Mouse (Mus musculus): ENCODE results near the gene Rpp14. TPM values are rescaled to one million over a fixed set of nuclear protein-coding genes. Genes with fewer than 3 reads are reported as not detected.

Gene Rpp14
- polyA plus RNA-seq (2014; fragmentation: Illumina TruSeq; extraction: RNeasy Lipid Tissue Mini Kit (QIAGEN cat#74804); ENCODE audit: low read depth, low replicate concordance), result 89.6 TPM

DNA sequence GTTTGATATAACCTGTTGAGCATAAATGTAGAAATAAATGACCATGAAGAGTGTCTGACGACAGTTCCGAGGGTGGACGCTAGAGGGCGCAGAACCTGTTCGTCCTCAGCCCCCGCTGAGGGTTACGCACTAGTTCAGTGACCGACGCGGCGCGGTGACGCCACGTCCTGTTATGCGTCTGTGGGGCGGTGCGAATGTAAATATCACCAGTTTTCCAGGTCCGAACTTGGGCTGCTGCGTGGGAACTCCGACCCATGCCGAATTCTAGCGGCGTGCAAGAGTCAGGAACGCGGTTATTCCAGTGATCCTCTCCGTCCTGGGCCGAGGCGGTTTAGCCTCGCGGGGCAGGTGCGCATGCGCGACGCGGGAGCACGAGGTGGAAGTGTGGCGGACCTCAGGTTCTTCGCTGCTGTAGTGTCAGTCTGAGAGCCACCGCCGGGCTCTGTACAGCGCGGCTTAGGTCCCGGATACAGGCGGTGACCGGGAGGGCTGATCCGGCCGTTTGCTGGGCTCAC is at the start of gene Rpp14:
Gene Rpp14, plus strand, starts transcription at position 203 of the 515 bp plus-strand sequence.

DNA sequence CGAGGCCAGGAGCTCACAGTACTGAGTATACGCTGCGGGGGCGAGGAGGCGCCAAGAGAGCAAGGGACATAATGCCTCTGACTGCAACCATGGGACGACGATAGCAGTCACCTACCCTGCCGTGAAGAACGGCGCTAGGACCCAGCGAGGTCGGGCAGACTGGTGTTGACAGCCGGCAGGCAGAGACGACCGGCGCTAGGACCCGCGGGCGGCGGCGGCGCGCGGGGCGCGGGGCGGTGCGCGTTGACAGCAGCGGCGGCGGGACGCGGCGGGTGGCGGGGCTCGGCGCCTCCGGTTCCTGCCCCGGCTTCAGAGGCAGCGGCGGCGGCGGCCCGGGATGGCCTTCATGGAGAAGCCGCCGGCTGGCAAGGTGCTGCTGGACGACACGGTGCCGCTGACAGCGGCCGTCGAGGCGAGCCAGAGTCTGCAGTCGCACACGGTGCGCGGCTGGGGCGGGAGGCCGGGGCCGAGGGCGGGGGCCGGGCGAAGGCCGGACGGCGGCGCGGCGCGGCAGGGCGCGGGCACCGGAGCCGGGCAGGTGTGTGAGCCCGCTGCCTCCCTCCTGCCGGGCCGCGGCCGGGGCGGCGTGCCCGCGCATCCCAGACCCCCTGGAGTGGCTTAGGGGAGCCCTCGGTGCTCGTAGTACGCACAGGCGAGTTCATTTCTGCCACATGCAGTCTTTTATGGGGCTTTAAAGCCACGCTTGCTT is 18.0 kb downstream of the Rpp14 start, which contains the start of gene Pxk:
Gene Pxk, plus strand, starts transcription at position 234 of the 709 bp plus-strand sequence.

Other genes starting within 250 kb of the Rpp14 start
- not detected for gene Gm45521, start 123.1 kb upstream of the Rpp14 start, polyA plus RNA-seq (2014; fragmentation: Illumina TruSeq; extraction: RNeasy Lipid Tissue Mini Kit (QIAGEN cat#74804); ENCODE audit: low read depth, low replicate concordance)
- 0.41 TPM for gene Dnase1l3, start 85.8 kb upstream of the Rpp14 start, polyA plus RNA-seq (2014; fragmentation: Illumina TruSeq; extraction: RNeasy Lipid Tissue Mini Kit (QIAGEN cat#74804); ENCODE audit: low read depth, low replicate concordance)
- 67.3 TPM for gene Abhd6, start 77.5 kb upstream of the Rpp14 start, polyA plus RNA-seq (2014; fragmentation: Illumina TruSeq; extraction: RNeasy Lipid Tissue Mini Kit (QIAGEN cat#74804); ENCODE audit: low read depth, low replicate concordance)
- 48.3 TPM for gene Pxk, start 17.8 kb downstream of the Rpp14 start, polyA plus RNA-seq (2014; fragmentation: Illumina TruSeq; extraction: RNeasy Lipid Tissue Mini Kit (QIAGEN cat#74804); ENCODE audit: low read depth, low replicate concordance)
- 413 TPM for gene Pdhb, start 92.7 kb downstream of the Rpp14 start, polyA plus RNA-seq (2014; fragmentation: Illumina TruSeq; extraction: RNeasy Lipid Tissue Mini Kit (QIAGEN cat#74804); ENCODE audit: low read depth, low replicate concordance)
- gene Kctd6, start 133.8 kb downstream of the Rpp14 start, polyA plus RNA-seq (2014; fragmentation: Illumina TruSeq; extraction: RNeasy Lipid Tissue Mini Kit (QIAGEN cat#74804); ENCODE audit: low read depth, low replicate concordance), result 27.6 TPM
- gene Acox2, start 179.0 kb downstream of the Rpp14 start, polyA plus RNA-seq (2014; fragmentation: Illumina TruSeq; extraction: RNeasy Lipid Tissue Mini Kit (QIAGEN cat#74804); ENCODE audit: low read depth, low replicate concordance), result not detected
- 8.1 TPM for gene Fam107a, start 237.7 kb downstream of the Rpp14 start, polyA plus RNA-seq (2014; fragmentation: Illumina TruSeq; extraction: RNeasy Lipid Tissue Mini Kit (QIAGEN cat#74804); ENCODE audit: low read depth, low replicate concordance)

All from adrenal gland, adult 10 weeks (tissue).